Mouse (Mus musculus) CH12.LX (cell line): ENCODE data around the gene Hoxa9. TPM values are rescaled to one million over a fixed set of nuclear protein-coding genes. Genes with fewer than 3 reads are reported as not detected.

Experiments used
- polyA plus RNA-seq: library from polyadenylated mRNA; unstranded; fragments of >175 nt; gene quantifications from 2 replicates; pipeline ENCODE4 v1.2.1, GENCODE M21; 2012; ENCODE audit warnings: low read depth; ENCODE audit not compliant: insufficient read length
- total RNA-seq, 2 experiments: library from RNA; depleted of rRNA; stranded (reverse); fragments of 300-350 nt in 1 of 2; fragments of >200 nt in 1 of 2; gene quantifications; 2 replicates each; pipeline ENCODE4 v1.2.3; 2012 to 2014

Gene Hoxa9
- total and polyA plus RNA-seq, 3 experiments, result 0.30 to 0.47 (median 0.30) TPM

Other genes with a start within 250 kb of the Hoxa9 start
- gene Skap2, start 218.5 kb downstream of the Hoxa9 start, total RNA-seq (2012; rRNA removed), result 25.8 and 30.2 TPM in 2 replicates
- 51.9 and 61.0 TPM in 2 replicates for gene Skap2, start 218.5 kb downstream of the Hoxa9 start, total RNA-seq (2014; rRNA removed)
- gene Skap2, start 218.5 kb downstream of the Hoxa9 start, polyA plus RNA-seq, result 76.1 and 85.9 TPM in 2 replicates
- 1.4 and 1.9 TPM in 2 replicates for gene Hoxa1, start 72.8 kb downstream of the Hoxa9 start, total RNA-seq (2012; rRNA removed)
- gene Hoxa1, start 72.8 kb downstream of the Hoxa9 start, total RNA-seq (2014; rRNA removed), result 3.7 and 4.6 TPM in 2 replicates
- gene Hoxa1, start 72.8 kb downstream of the Hoxa9 start, polyA plus RNA-seq, result 2.5 and 3.2 TPM in 2 replicates
- not detected in 2 replicates for gene Hoxa2, start 66.3 kb downstream of the Hoxa9 start, total RNA-seq (2012; rRNA removed)
- gene Hoxa2, start 66.3 kb downstream of the Hoxa9 start, total RNA-seq (2014; rRNA removed), result 0.12 TPM in 1 of 2 replicates, not detected in the other
- gene Hoxa2, start 66.3 kb downstream of the Hoxa9 start, polyA plus RNA-seq, result 0.26 and 0.45 TPM in 2 replicates
- not detected in 2 replicates for gene 5730596B20Rik, start 53.6 kb downstream of the Hoxa9 start, total RNA-seq (2012; rRNA removed)
- gene 5730596B20Rik, start 53.6 kb downstream of the Hoxa9 start, total RNA-seq (2014; rRNA removed), result not detected in 2 replicates
- 0.07 TPM in 1 of 2 replicates, not detected in the other for gene 5730596B20Rik, start 53.6 kb downstream of the Hoxa9 start, polyA plus RNA-seq
- gene Hoxa4, start 39.3 kb downstream of the Hoxa9 start, total RNA-seq (2012; rRNA removed), result not detected in 2 replicates
- gene Hoxa4, start 39.3 kb downstream of the Hoxa9 start, total RNA-seq (2014; rRNA removed), result not detected in 2 replicates
- 0.19 TPM in 1 of 2 replicates, not detected in the other for gene Hoxa4, start 39.3 kb downstream of the Hoxa9 start, polyA plus RNA-seq
- gene Hoxa5, start 26.5 kb downstream of the Hoxa9 start, total RNA-seq (2012; rRNA removed), result 1.5 TPM in 2 replicates
- gene Hoxa5, start 26.5 kb downstream of the Hoxa9 start, total RNA-seq (2014; rRNA removed), result 0.83 and 1.2 TPM in 2 replicates
- 3.1 and 4.1 TPM in 2 replicates for gene Hoxa5, start 26.5 kb downstream of the Hoxa9 start, polyA plus RNA-seq
- 1.2 and 2.2 TPM in 2 replicates for gene Hoxa6, start 22.4 kb downstream of the Hoxa9 start, total RNA-seq (2012; rRNA removed)
- 0.58 and 1.1 TPM in 2 replicates for gene Hoxa6, start 22.4 kb downstream of the Hoxa9 start, total RNA-seq (2014; rRNA removed)
- 1.6 and 2.1 TPM in 2 replicates for gene Hoxa6, start 22.4 kb downstream of the Hoxa9 start, polyA plus RNA-seq
- gene Hoxa3, start 17.8 kb downstream of the Hoxa9 start, total RNA-seq (2012; rRNA removed), result 0.25 and 0.38 TPM in 2 replicates
- 0.08 TPM in 1 of 2 replicates, not detected in the other for gene Hoxa3, start 17.8 kb downstream of the Hoxa9 start, total RNA-seq (2014; rRNA removed)
- gene Hoxa3, start 17.8 kb downstream of the Hoxa9 start, polyA plus RNA-seq, result 0.34 and 0.37 TPM in 2 replicates
- gene Gm28308, start 17.8 kb downstream of the Hoxa9 start, total RNA-seq (2012; rRNA removed), result not detected in 2 replicates
- not detected in 2 replicates for gene Gm28308, start 17.8 kb downstream of the Hoxa9 start, total RNA-seq (2014; rRNA removed)
- gene Gm28308, start 17.8 kb downstream of the Hoxa9 start, polyA plus RNA-seq, result not detected in 2 replicates
- 0.71 and 1.1 TPM in 2 replicates for gene Hoxa7, start 9.2 kb downstream of the Hoxa9 start, total RNA-seq (2012; rRNA removed)
- 0.85 and 1.0 TPM in 2 replicates for gene Hoxa7, start 9.2 kb downstream of the Hoxa9 start, total RNA-seq (2014; rRNA removed)
- 1.4 TPM in 2 replicates for gene Hoxa7, start 9.2 kb downstream of the Hoxa9 start, polyA plus RNA-seq
- gene Hoxa10, start 9.8 kb upstream of the Hoxa9 start, total RNA-seq (2012; rRNA removed), result 5.2 and 5.7 TPM in 2 replicates
- gene Hoxa10, start 9.8 kb upstream of the Hoxa9 start, total RNA-seq (2014; rRNA removed), result 14.3 and 14.6 TPM in 2 replicates
- gene Hoxa10, start 9.8 kb upstream of the Hoxa9 start, polyA plus RNA-seq, result 14.3 and 14.5 TPM in 2 replicates
- gene Hoxa11, start 14.7 kb upstream of the Hoxa9 start, total RNA-seq (2012; rRNA removed), result not detected in 2 replicates
- not detected in 2 replicates for gene Hoxa11, start 14.7 kb upstream of the Hoxa9 start, total RNA-seq (2014; rRNA removed)
- not detected in 2 replicates for gene Hoxa11, start 14.7 kb upstream of the Hoxa9 start, polyA plus RNA-seq
- gene Hoxa13, start 29.8 kb upstream of the Hoxa9 start, total RNA-seq (2012; rRNA removed), result not detected in 2 replicates
- 0.11 and 0.17 TPM in 2 replicates for gene Hoxa13, start 29.8 kb upstream of the Hoxa9 start, total RNA-seq (2014; rRNA removed)
- gene Hoxa13, start 29.8 kb upstream of the Hoxa9 start, polyA plus RNA-seq, result 0.10 TPM in 1 of 2 replicates, not detected in the other
- not detected in 2 replicates for gene Evx1, start 82.4 kb upstream of the Hoxa9 start, total RNA-seq (2012; rRNA removed)
- not detected in 2 replicates for gene Evx1, start 82.4 kb upstream of the Hoxa9 start, total RNA-seq (2014; rRNA removed)
- not detected in 2 replicates for gene Evx1, start 82.4 kb upstream of the Hoxa9 start, polyA plus RNA-seq